Mouse (Mus musculus) lung, postnatal 0 days (tissue): Measurements from ENCODE around the gene Acaca.

ENCODE experiments used
- CTCF ChIP-seq: IDR thresholded peaks from 2 replicates; pipeline ENCODE4 v1.5.1; 2016; ENCODE audit warnings: antibody characterized with exemption, mild to moderate bottlenecking
- EP300 ChIP-seq: IDR thresholded peaks from 2 replicates; pipeline ENCODE4 v1.6.1; 2016; ENCODE audit warnings: antibody characterized with exemption, mild to moderate bottlenecking, control low read depth

DNA sequence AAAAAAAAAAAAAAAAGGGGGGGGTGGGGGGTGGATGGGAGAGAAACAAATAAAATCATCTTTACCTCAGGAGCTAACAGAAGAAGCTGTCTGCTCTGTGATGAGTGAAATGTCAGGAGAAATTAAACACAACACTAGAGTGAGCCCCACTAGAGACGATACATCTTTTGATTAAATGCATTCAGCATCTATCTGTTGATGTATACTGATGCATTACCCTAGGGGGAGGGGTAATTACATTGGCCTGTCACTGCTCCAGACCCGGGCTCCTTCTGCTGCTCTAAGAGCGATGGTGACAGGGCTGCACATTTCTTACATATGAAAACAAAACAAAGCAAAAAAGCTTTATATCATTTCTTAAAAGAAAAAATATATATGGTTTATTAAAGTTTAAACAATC lies 163.8 kb downstream of the Acaca start:
- no peak for TF ChIP-seq CTCF
- no peak for TF ChIP-seq EP300
